Mouse (Mus musculus) gastrocnemius, postnatal 14 days (tissue): ENCODE data around the gene Mapt. TPM values are rescaled to one million over a fixed set of nuclear protein-coding genes. Genes with fewer than 3 reads are reported as not detected.

ENCODE experiments used
- DNase-seq: peaks from one replicate; pipeline ENCODE4 v3.0.0; 2021; ENCODE audit warnings: mixed read lengths
- intact Hi-C: fragments of 180-260 bp; cut with DNase I; formaldehyde crosslinking; loops from one replicate; pipeline ENCODE4 v1.15.1; 2025; ENCODE audit warnings: low total_unique reads
- microRNA-seq, 2 experiments: library from miRNA; unstranded; fragments of <30 nt; microRNA quantifications; one replicate each; pipeline ENCODE4 v1.2.0; 2021
- total RNA-seq, 2 experiments: library from RNA; stranded (reverse); gene quantifications; 2 replicates each; pipeline ENCODE4 v1.2.3; 2021

The Mapt gene
- total RNA-seq, 2 experiments from 2014 or later: 46.1 to 56.3 TPM

- intact Hi-C loops: no loop called here
- DNase-seq: no peak
Measured at GRCm38 (mm10) chr11:104332105-104332504, 100.9 kb downstream of the Mapt start.

- intact Hi-C loops: no loop called here
- DNase-seq: no peak
Measured at GRCm38 (mm10) chr11:104334115-104334514, 102.9 kb downstream of the Mapt start.

GRCm38 (mm10) chr11:104334946-104335345, 103.8 kb downstream of the Mapt start:
- no peak for DNase-seq
- intact Hi-C loops: no loop called here

GRCm38 (mm10) chr11:104346931-104347330, 115.7 kb downstream of the Mapt start:
- DNase-seq: no peak

GRCm38 (mm10) chr11:104361790-104362189, 130.6 kb downstream of the Mapt start:
- no peak for DNase-seq
- intact Hi-C loops: no loop called here

More at GRCm38 (mm10) chr11:104346931-104347330, 115.7 kb downstream of the Mapt start:
- intact Hi-C loops: loop anchor here (10.0 kb wide), 1 partner anchor 118 kb away; the partner anchor contains the start of gene Kansl1

- DNase-seq: no peak
- intact Hi-C loops: no loop called here
Measured at GRCm38 (mm10) chr11:104362704-104363103, 131.5 kb downstream of the Mapt start.

GRCm38 (mm10) chr11:104363823-104364600, 132.8 kb downstream of the Mapt start:
- intact Hi-C loops: no loop called here
- no peak for DNase-seq

GRCm38 (mm10) chr11:104367486-104368190, 136.4 kb downstream of the Mapt start:
- DNase-seq: no peak
- intact Hi-C loops: no loop called here

GRCm38 (mm10) chr11:104376291-104376690, 145.1 kb downstream of the Mapt start:
- intact Hi-C loops: no loop called here
- no peak for DNase-seq

- intact Hi-C loops: no loop called here
- DNase-seq: no peak
Measured at GRCm38 (mm10) chr11:104379635-104380034, 148.4 kb downstream of the Mapt start.

Small RNA genes within 50 kb of the gene (microRNA-seq; reads per million reads assigned to microRNA genes)
- 0 reads per million in 2 experiments for gene Gm47310

Other genes starting within 250 kb of the Mapt start
- gene Crhr1, start 98.5 kb upstream of the Mapt start, total RNA-seq: not detected
- not detected for gene Sppl2c, start 45.1 kb upstream of the Mapt start, total RNA-seq
- 10 to 100 TPM; 19.4 to 19.7 TPM for gene Kansl1, start 237.5 kb downstream of the Mapt start, total RNA-seq